Mouse (Mus musculus) embryonic fibroblast, embryonic 13.5 days (primary cell): Measurements from ENCODE around the gene Gp5.

Experiments used
- CTCF ChIP-seq: IDR thresholded peaks from 2 replicates; pipeline ENCODE4 v1.5.1; 2011; ENCODE audit warnings: mild to moderate bottlenecking, control low read depth, low read length, moderate library complexity, borderline replicate concordance; ENCODE audit not compliant: insufficient read depth
- POLR2A ChIP-seq: IDR thresholded peaks from 2 replicates; pipeline ENCODE4 v1.6.1; 2011; ENCODE audit warnings: low read depth, mild to moderate bottlenecking, control low read depth, low read length, moderate library complexity

DNA sequence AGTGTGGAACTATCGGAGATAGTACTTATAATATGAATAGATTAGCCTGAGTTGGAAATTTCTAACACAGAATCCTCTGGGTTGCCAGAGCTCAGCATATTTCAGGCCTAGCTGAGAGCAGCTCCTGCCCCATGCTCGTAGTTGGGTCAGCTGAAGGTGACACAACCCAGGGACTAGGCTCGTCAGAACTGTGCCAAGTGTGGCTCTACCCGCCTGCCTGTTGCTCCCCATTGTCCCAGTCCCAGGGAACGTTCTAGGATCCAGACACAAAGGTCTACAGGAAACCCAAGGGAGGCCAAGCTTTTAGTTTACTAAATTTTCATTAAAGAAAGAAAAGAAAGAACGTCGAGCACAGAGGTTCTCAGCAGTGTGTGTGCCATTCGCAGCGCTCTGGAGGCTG lies 49.2 kb downstream of the Gp5 start:
- TF ChIP-seq POLR2A: no peak
- no peak for TF ChIP-seq CTCF
